Mouse (Mus musculus): ENCODE results near the gene Eno2. TPM values are rescaled to one million over a fixed set of nuclear protein-coding genes. Genes with fewer than 3 reads are reported as not detected.

The Eno2 gene
- total and polyA plus RNA-seq, 3 experiments = 20.8 to 24.6 (median 23.6) TPM

DNA sequence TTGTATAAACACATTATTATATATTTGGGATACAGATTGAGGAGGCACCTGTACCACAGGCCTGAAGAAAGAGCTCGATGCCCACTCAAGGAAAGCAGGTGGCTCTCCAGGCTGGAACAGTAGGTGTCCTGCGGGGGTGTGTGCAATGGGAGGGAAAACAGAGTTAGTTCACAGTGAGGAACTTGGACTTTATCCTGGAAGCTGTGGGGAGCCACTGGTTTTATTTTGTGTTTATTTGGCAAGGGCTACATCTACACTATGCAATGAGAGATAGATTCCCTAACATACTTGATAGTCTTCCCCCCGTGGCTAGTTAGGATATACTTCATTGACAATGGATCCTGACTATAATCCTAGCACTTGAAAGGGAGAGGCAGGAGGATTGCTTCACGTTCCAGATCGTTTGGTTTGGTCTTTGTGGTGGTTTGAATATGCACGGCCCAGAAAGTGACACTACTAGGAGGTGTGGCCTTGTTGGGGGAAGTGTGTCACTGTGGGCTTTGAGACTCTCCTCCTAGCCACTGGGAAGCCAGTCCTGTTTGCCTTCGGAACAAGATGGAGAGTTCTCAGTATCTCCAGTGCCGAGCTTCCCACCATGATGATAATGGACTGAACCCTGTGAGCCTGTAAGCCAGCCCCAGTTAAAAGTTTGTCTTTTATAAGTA lies 17.4 kb upstream of the Eno2 start:
- H3K27ac ChIP-seq (ENCODE audit: insufficient read depth, low read depth) = no peak overlapping the region
- TF ChIP-seq NELFE (IDR thresholded peaks at IDR 0.05; ENCODE audit: low read depth, low read length) (0 out of 2 replicates have a peak, but pooled peaks have one; percentile 42), CTCF (conservative IDR thresholded peaks at IDR 0.05 in 1 of 2, IDR thresholded peaks at IDR 0.05 in 1 of 2; ENCODE audit: low read depth in 2 of 2, low read length in 2 of 2) (no peak), CHD2 (IDR thresholded peaks at IDR 0.05; ENCODE audit: low read length) (no peak), MAZ (IDR thresholded peaks at IDR 0.05; ENCODE audit: low read depth, low read length) (no peak), MXI1 (IDR thresholded peaks at IDR 0.05; ENCODE audit: low read depth, low read length) (peak; percentile 55; the same call in 1 of the 2 replicates), EP300 (IDR thresholded peaks at IDR 0.05; ENCODE audit: low read length) (no peak), RCOR1 (conservative IDR thresholded peaks at IDR 0.05; ENCODE audit: low read depth, low read length) (no peak), ELF1 (IDR thresholded peaks at IDR 0.05; ENCODE audit: low read depth, low read length) (peak; percentile 39; the same call in 1 of the 2 replicates), POLR2A (IDR thresholded peaks at IDR 0.05; ENCODE audit: low read depth, low read length) (peak; percentile 75), ZMIZ1 (IDR thresholded peaks at IDR 0.05; ENCODE audit: low read depth, low read length) (0 out of 2 replicates have a peak, but pooled peaks have one; percentile 31), TBP (conservative IDR thresholded peaks at IDR 0.05; ENCODE audit: low read depth, low read length) (peak; percentile 85), TCF12 (IDR thresholded peaks at IDR 0.05; ENCODE audit: low read depth, low read length) (no peak), POLR2AphosphoS2 (IDR thresholded peaks at IDR 0.05; ENCODE audit: low read depth, low read length) (no peak), JUN (IDR thresholded peaks at IDR 0.05; ENCODE audit: insufficient read depth, low read depth, low read length) (no peak), MAX (IDR thresholded peaks at IDR 0.05; ENCODE audit: low read length) (no peak), MEF2A (IDR thresholded peaks at IDR 0.05; ENCODE audit: borderline replicate concordance, low read depth, low read length) (peak; percentile 19; the same call in 1 of the 2 replicates), BHLHE40 (IDR thresholded peaks at IDR 0.05; ENCODE audit: low read depth, low read length) (peak; percentile 41)
- peak; percentile 76 for DNase-seq (ENCODE audit: extremely low read depth)
- dilution Hi-C loops (cut with MboI; ENCODE audit: extremely low pct_ligation_motif_present, extremely low pct_unique_long_range_greater_than_20kb, low sequenced_read_pairs) = no loop called here
- no peak overlapping the region; the same call in 1 of the 2 replicates for H3K4me2 ChIP-seq (ENCODE audit: insufficient read depth, low read depth, poor library complexity, severe bottlenecking)
- H3K27me3 ChIP-seq (replicated peaks) = no peaks in the 10 kb centered on the region
- H3K9ac ChIP-seq (ENCODE audit: insufficient read depth, low read depth) = peak overlapping the region; percentile 53
- H3K4me3 ChIP-seq (replicated peaks in 1 of 3; ENCODE audit: low read depth in 2 of 3, low read length in 2 of 3, poor library complexity in 1 of 3) = peak overlapping the region in 2 of 3 experiments; percentile 42 to 50
- in situ Hi-C loops (cut with MboI; ENCODE audit: low pct_ligation_motif_present, low pct_unique_long_range_greater_than_20kb, low sequenced_read_pairs) = no loop called here
- H3K9me3 ChIP-seq (replicated peaks; ENCODE audit: low read length) = no peaks in the 10 kb centered on the region
- peaks cover 7 to 22% of the 10 kb centered on the region in 2 experiments; a peak in 3 of 4 replicates for H3K4me1 ChIP-seq (ENCODE audit: control insufficient read depth in 1 of 2, insufficient read depth in 2 of 2)
- H3K36me3 ChIP-seq (replicated peaks in 1 of 2; ENCODE audit: control insufficient read depth in 1 of 2, insufficient read depth in 1 of 2, low read length in 1 of 2) = peaks cover 0 to 9% of the 10 kb centered on the region in 2 experiments
- H3K79me2 ChIP-seq (replicated peaks; ENCODE audit: control insufficient read depth, extremely low read depth, insufficient read depth, poor library complexity, severe bottlenecking) = no peaks in the 10 kb centered on the region

GRCm38 (mm10) chr6:124782436-124782835 lies 13.0 kb upstream of the Eno2 start:
- Histone ChIP-seq H3K27ac (ENCODE audit: insufficient read depth, low read depth) (no peak overlapping the region), H3K4me1 (ENCODE audit: control insufficient read depth in 1 of 2, insufficient read depth in 2 of 2) (peaks cover 9 to 16% of the 10 kb centered on the region in 2 experiments; a peak in 3 of 4 replicates), H3K9me3 (replicated peaks; ENCODE audit: low read length) (no peaks in the 10 kb centered on the region), H3K4me3 (replicated peaks in 1 of 3; ENCODE audit: low read depth in 2 of 3, low read length in 2 of 3, poor library complexity in 1 of 3) (peak overlapping the region; percentile 31 to 53 (median 52)), H3K36me3 (replicated peaks in 1 of 2; ENCODE audit: control insufficient read depth in 1 of 2, insufficient read depth in 1 of 2, low read length in 1 of 2) (no peaks in the 10 kb centered on the region), H3K4me2 (ENCODE audit: insufficient read depth, low read depth, poor library complexity, severe bottlenecking) (peak overlapping the region; percentile 46), H3K9ac (ENCODE audit: insufficient read depth, low read depth) (peak overlapping the region; percentile 32; the same call in 1 of the 2 replicates), H3K79me2 (replicated peaks; ENCODE audit: control insufficient read depth, extremely low read depth, insufficient read depth, poor library complexity, severe bottlenecking) (no peaks in the 10 kb centered on the region), H3K27me3 (replicated peaks) (peaks cover 9% of the 10 kb centered on the region)
- dilution Hi-C loops (cut with MboI; ENCODE audit: extremely low pct_ligation_motif_present, extremely low pct_unique_long_range_greater_than_20kb, low sequenced_read_pairs) (no loop called here), in situ Hi-C loops (cut with MboI; ENCODE audit: low pct_ligation_motif_present, low pct_unique_long_range_greater_than_20kb, low sequenced_read_pairs) (no loop called here)
- peak; percentile 76 for DNase-seq (ENCODE audit: extremely low read depth)
- TF ChIP-seq HCFC1 (IDR thresholded peaks at IDR 0.05; ENCODE audit: low read depth, low read length) (peak; percentile 58), JUN (IDR thresholded peaks at IDR 0.05; ENCODE audit: insufficient read depth, low read depth, low read length) (no peak), CHD1 (IDR thresholded peaks at IDR 0.05; ENCODE audit: low read depth, low read length) (peak; percentile 41; the same call in 1 of the 2 replicates), USF2 (conservative IDR thresholded peaks at IDR 0.05; ENCODE audit: low read depth, low read length) (no peak), POLR2A (IDR thresholded peaks at IDR 0.05; ENCODE audit: low read depth, low read length) (peak; percentile 72), MXI1 (IDR thresholded peaks at IDR 0.05; ENCODE audit: low read depth, low read length) (peak; percentile 54; the same call in 1 of the 2 replicates), NRF1 (IDR thresholded peaks at IDR 0.05; ENCODE audit: low read depth, low read length) (no peak), MYC (IDR thresholded peaks at IDR 0.05; ENCODE audit: low read depth, low read length) (0 out of 2 replicates have a peak, but pooled peaks have one; percentile 28), USF1 (IDR thresholded peaks at IDR 0.05; ENCODE audit: low read depth, low read length) (no peak), GABPA (IDR thresholded peaks at IDR 0.05; ENCODE audit: insufficient replicate concordance, low read depth, low read length) (no peak), E2F4 (IDR thresholded peaks at IDR 0.05; ENCODE audit: insufficient replicate concordance, low read depth, low read length) (no peak), MAFK (IDR thresholded peaks at IDR 0.05; ENCODE audit: insufficient replicate concordance, low read length) (no peak), ETS1 (conservative IDR thresholded peaks at IDR 0.05; ENCODE audit: low read depth, low read length) (no peak; the same call in 1 of the 2 replicates), MEF2A (IDR thresholded peaks at IDR 0.05; ENCODE audit: borderline replicate concordance, low read depth, low read length) (no peak), NELFE (IDR thresholded peaks at IDR 0.05; ENCODE audit: low read depth, low read length) (peak; percentile 78), RCOR1 (conservative IDR thresholded peaks at IDR 0.05; ENCODE audit: low read depth, low read length) (peak; percentile 53; the same call in 1 of the 2 replicates), EP300 (IDR thresholded peaks at IDR 0.05; ENCODE audit: low read length) (peak; percentile 43; the same call in 1 of the 2 replicates), BHLHE40 (IDR thresholded peaks at IDR 0.05; ENCODE audit: low read depth, low read length) (peak; percentile 54), SMC3 (IDR thresholded peaks at IDR 0.05; ENCODE audit: low read depth, low read length) (no peak), RAD21 (IDR thresholded peaks at IDR 0.05; ENCODE audit: low read depth, low read length) (no peak)
